Mouse (Mus musculus) kidney, postnatal 36 days (tissue): ENCODE data around the gene Prame.
"Not testable (repeated sequence)": the region's sequence is repeated elsewhere in the genome, so short reads cannot be mapped to it uniquely, and the experiment has no call there.

Experiments
- DNase-seq, 2 experiments: peaks; one replicate each; pipeline ENCODE4 v3.0.0; 2021 to 2022; ENCODE audit warnings: mixed read lengths in 2 of 2

Prame gene

GRCm38 (mm10) chrX:135627605-135628004, at the start of gene Prame:
Gene Prame, minus strand, starts transcription at chrX:135627705.
- DNase-seq, result no peak

- DNase-seq, result peak; percentile 2 to 29
These were observed 24.8 kb upstream of the Prame start for GRCm38 (mm10) chrX:135652173-135652772.

GRCm38 (mm10) chrX:135601298-135602029, 26.0 kb downstream of the Prame start:
- peak; percentile 36 to 48 for DNase-seq

- DNase-seq, result no peak
These were observed 28.8 kb downstream of the Prame start, which contains the start of gene Nxf7 for GRCm38 (mm10) chrX:135598677-135599076. Gene Nxf7, minus strand, starts transcription at chrX:135598777.

- no peak for DNase-seq
These were observed 29.4 kb downstream of the Prame start for GRCm38 (mm10) chrX:135598096-135598495.

GRCm38 (mm10) chrX:135576412-135576811, 51.1 kb downstream of the Prame start:
- no peak for DNase-seq

GRCm38 (mm10) chrX:135574958-135575628, 52.4 kb downstream of the Prame start:
- peak; percentile 1 to 5 for DNase-seq

GRCm38 (mm10) chrX:135574261-135574957, 53.1 kb downstream of the Prame start:
- DNase-seq, result peak; percentile 7 to 31

GRCm38 (mm10) chrX:135569467-135569866, 58.0 kb downstream of the Prame start:
- DNase-seq, result peak; percentile 39 to 79

- not testable (repeated sequence) for DNase-seq
These were observed 62.6 kb downstream of the Prame start for GRCm38 (mm10) chrX:135564934-135565333.
